Mouse (Mus musculus) layer of hippocampus, postnatal 14 days (tissue): ENCODE results near the gene Krtap17-1. TPM values are rescaled to one million over a fixed set of nuclear protein-coding genes. Genes with fewer than 3 reads are reported as not detected.

ENCODE experiments used
- DNase-seq, 2 experiments: peaks; one replicate each; pipeline ENCODE4 v3.0.0; 2021 to 2022; ENCODE audit warnings: low spot score in 2 of 2, mixed read lengths in 1 of 2
- total RNA-seq, 2 experiments: library from RNA; stranded (reverse); gene quantifications; 2 replicates each; pipeline ENCODE4 v1.2.3; 2021

Krtap17-1 gene
- total RNA-seq, 2 experiments from 2014 or later: not detected

GRCm38 (mm10) chr11:99965961-99966360 is 27.8 kb downstream of the Krtap17-1 start:
- DNase-seq: no peak

DNA sequence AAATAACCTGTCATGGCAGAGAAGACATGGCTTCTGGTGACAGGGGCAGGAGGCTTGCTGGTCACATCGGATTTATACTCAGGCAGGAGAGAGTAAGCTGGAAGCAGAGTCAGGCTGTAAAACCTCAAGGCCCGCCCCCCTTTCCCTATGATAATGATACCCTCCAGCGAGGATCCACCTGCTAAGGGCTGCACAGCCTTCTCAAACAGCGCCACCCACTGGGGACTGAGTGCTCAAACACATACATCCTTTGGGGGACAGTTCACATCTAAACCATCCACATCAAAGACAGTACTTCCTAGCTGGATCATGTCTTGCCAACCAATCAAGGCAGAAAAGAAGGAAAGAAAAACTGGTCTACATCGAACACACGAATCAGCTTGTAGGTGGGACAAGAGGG is 29.6 kb downstream of the Krtap17-1 start:
- DNase-seq: no peak

- no peak for DNase-seq
Measured at GRCm38 (mm10) chr11:99948175-99948574, 45.6 kb downstream of the Krtap17-1 start, which contains the start of gene Krtap9-5. TSS of gene Krtap9-5 (plus strand) at chr11:99948475.

Other genes starting within 250 kb of the Krtap17-1 start
- gene Gm11595, start 221.1 kb downstream of the Krtap17-1 start, total RNA-seq: not detected
- not detected for gene Krtap4-8, start 213.3 kb downstream of the Krtap17-1 start, total RNA-seq
- gene Krtap4-9, start 208.8 kb downstream of the Krtap17-1 start, total RNA-seq: not detected
- gene Gm11596, start 200.5 kb downstream of the Krtap17-1 start, total RNA-seq: not detected
- gene Gm11569, start 195.1 kb downstream of the Krtap17-1 start, total RNA-seq: not detected
- gene Gm11554, start 189.5 kb downstream of the Krtap17-1 start, total RNA-seq: not detected
- not detected for gene Krtap4-13, start 184.1 kb downstream of the Krtap17-1 start, total RNA-seq
- not detected for gene Gm11564, start 178.3 kb downstream of the Krtap17-1 start, total RNA-seq
- not detected for gene 2300003K06Rik, start 155.9 kb downstream of the Krtap17-1 start, total RNA-seq
- not detected for gene Krtap4-16, start 142.4 kb downstream of the Krtap17-1 start, total RNA-seq
- gene Gm11568, start 136.1 kb downstream of the Krtap17-1 start, total RNA-seq: not detected
- not detected for gene Gm11559, start 129.5 kb downstream of the Krtap17-1 start, total RNA-seq
- gene Krtap9-1, start 120.6 kb downstream of the Krtap17-1 start, total RNA-seq: not detected
- gene Gm11567, start 114.8 kb downstream of the Krtap17-1 start, total RNA-seq: not detected
- gene Krtap31-1, start 86.1 kb downstream of the Krtap17-1 start, total RNA-seq: not detected
- not detected for gene Gm11565, start 79.2 kb downstream of the Krtap17-1 start, total RNA-seq
- gene Krtap31-2, start 57.7 kb downstream of the Krtap17-1 start, total RNA-seq: not detected
- gene Krtap9-5, start 45.5 kb downstream of the Krtap17-1 start, total RNA-seq: not detected
- not detected for gene Krtap29-1, start 14.9 kb downstream of the Krtap17-1 start, total RNA-seq
- gene Krtap16-1, start 7.4 kb downstream of the Krtap17-1 start, total RNA-seq: not detected
- not detected for gene Krt33a, start 22.2 kb upstream of the Krtap17-1 start, total RNA-seq
- not detected for gene Krt33b, start 35.9 kb upstream of the Krtap17-1 start, total RNA-seq
- gene Krt34, start 47.6 kb upstream of the Krtap17-1 start, total RNA-seq: not detected
- gene Krt31, start 56.6 kb upstream of the Krtap17-1 start, total RNA-seq: not detected
- not detected for gene Krt32, start 94.2 kb upstream of the Krtap17-1 start, total RNA-seq
- gene Krt35, start 102.2 kb upstream of the Krtap17-1 start, total RNA-seq: not detected
- not detected for gene Krt36, start 111.6 kb upstream of the Krtap17-1 start, total RNA-seq
- gene Krt13, start 127.6 kb upstream of the Krtap17-1 start, total RNA-seq: not detected
- 1 to 10 TPM in 1 of 2 experiments, under 1 TPM in 1; 0.55 to 1.2 TPM for gene Krt15, start 141.9 kb upstream of the Krtap17-1 start, total RNA-seq
- gene Krt19, start 154.7 kb upstream of the Krtap17-1 start, total RNA-seq: under 1 TPM; 0.48 to 0.81 TPM
- gene Krt9, start 199.3 kb upstream of the Krtap17-1 start, total RNA-seq: 1 to 10 TPM; 1.8 to 2.1 TPM
- gene Krt14, start 213.6 kb upstream of the Krtap17-1 start, total RNA-seq: not detected